Mouse (Mus musculus): ENCODE data around the gene Rxfp3.
"Not testable (repeated sequence)": the region's sequence is repeated elsewhere in the genome, so short reads cannot be mapped to it uniquely, and the experiment has no call there.

Gene Rxfp3

DNA sequence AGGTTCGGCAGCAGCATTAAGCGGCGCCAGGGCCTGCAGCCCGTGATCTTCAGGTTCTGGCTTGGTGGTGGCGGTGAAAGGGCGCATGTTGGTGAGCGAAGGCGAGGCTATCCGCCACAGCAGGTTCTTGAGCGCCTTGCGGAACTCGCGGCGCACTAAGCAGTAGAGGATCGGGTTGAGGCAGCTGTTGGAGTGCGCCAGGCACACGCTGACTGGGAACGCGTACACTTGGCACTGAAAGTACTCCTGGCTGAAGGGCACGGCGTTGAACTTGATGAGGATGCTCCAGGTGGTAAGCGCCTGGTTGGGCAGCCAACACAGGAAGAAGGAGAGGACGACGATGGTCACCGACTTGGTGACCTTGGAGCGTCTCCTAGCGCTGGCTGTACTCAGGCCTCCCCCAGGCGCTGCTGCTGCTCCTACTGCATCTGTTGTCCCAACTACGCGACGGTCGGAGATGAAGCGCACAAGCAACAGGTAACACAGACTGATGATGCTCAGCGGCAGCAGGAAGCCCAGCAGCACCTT lies 1.8 kb downstream of the Rxfp3 start:
- DNase-seq (ENCODE audit: low spot score in 2 of 2): no peak

DNA sequence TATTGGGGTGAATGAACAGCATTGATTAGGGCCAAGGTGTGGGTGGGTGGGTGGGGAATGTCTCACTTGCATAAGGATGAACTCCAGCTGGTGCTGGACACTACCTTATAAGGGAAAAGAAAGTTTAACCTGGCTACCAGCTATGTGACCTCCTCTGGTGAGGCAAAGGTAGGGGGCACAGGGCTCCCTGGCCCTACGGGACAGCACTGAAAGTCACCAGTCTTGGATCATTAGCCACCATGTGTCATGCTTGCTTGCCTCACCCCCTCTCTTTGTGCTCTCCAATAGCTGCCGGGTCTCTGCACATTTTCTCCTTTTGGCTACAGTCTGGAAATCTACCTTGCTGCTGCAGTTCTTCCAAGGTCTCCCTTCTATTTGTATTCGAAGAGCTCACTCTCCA lies 7.6 kb downstream of the Rxfp3 start:
- DNase-seq (ENCODE audit: low spot score in 2 of 2): no peak

- DNase-seq (ENCODE audit: low spot score in 2 of 2): no peak
Measured at GRCm38 (mm10) chr15:11026801-11027561, 10.8 kb downstream of the Rxfp3 start.

GRCm38 (mm10) chr15:11014931-11015330 lies 22.9 kb downstream of the Rxfp3 start:
- no peak for DNase-seq (ENCODE audit: low spot score in 2 of 2)

- no peak for DNase-seq (ENCODE audit: low spot score in 2 of 2)
Measured at GRCm38 (mm10) chr15:11010976-11011548, 26.7 kb downstream of the Rxfp3 start.

DNA sequence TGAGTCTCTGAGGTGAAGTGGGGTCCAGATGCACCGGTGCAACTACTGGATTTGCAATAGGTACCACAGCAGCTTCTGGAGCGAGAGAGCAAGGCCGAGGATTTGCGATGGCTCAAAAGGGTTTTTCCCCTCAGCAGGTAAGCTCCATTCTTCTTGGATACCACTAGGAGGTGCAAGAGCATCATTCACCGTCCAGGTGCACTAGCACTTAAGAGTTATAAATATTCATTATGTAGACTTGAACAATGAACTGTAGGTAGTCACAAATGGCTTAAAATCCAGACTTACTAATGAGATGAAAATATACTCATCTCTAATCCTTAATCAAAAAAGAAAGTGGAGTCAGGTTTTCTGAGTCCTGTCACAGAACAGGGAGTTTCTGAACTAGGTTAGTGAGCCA lies 29.0 kb downstream of the Rxfp3 start:
- DNase-seq (ENCODE audit: low spot score in 2 of 2): no peak

DNA sequence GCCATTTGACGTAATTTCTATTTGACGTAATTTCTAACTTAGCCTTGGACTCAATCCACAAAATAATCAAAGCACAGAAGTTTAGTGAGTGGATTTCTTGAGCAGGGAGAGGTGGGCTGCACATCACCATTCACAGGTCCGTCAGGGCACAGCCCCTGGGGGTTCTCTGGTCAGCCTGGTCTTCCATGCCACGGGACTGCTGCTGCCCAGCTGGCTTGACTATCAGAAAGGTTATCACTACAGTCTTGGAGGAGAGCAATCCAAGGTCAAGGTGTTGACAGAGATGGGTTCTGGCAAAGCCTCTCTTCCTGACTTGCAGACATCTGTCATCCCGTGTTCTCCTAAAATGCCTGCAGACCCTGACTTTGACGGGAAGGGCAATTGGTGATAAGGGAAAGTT lies 33.1 kb downstream of the Rxfp3 start:
- no peak for DNase-seq (ENCODE audit: low spot score in 2 of 2)

DNA sequence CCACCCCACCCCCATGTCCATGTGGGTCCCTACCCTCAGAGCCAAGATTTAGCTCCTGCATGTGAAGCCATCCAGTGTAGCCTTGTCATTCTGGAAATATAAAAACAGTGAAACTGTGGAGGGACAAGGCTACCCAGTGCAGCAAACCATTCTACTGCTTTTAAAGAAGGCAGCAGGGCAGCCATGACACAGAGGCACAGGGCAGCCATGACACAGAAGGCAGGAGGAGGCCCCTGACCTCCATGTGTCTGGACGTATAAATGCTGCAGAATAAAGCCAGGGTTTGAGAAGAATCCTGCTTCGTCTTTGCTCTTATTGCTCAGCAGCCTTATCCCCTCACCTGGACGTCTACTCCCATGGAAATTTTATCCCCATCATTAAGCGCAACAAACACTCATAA lies 34.0 kb downstream of the Rxfp3 start:
- no peak for DNase-seq (ENCODE audit: low spot score in 2 of 2)

DNA sequence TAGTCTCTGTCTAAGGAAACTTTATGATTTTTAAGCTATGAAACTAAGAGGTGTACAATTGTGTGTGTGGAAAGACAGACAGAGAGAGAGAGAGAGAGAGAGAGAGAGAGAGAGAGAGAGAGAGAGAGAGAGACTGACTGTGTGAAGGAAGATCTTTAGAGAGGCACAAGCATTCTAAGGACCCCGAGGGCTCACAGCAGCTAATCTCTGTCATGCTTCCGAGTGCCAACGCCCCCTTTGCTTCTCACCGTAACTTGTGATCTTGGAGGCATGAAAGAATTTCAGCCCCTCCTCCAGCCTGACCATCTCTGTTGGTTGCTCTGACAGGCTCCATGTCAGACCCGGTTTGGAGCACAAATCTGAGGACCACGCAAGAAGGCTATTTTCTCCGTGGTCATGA lies 37.4 kb downstream of the Rxfp3 start, which contains the start of gene Slc45a2:
TSS of gene Slc45a2 (plus strand) at position 301 of the 400 bp plus-strand sequence.
- no peak for DNase-seq (ENCODE audit: low spot score in 2 of 2)

GRCm38 (mm10) chr15:10999832-11000231 lies 38.0 kb downstream of the Rxfp3 start:
- DNase-seq (ENCODE audit: low spot score in 2 of 2): no peak

DNA sequence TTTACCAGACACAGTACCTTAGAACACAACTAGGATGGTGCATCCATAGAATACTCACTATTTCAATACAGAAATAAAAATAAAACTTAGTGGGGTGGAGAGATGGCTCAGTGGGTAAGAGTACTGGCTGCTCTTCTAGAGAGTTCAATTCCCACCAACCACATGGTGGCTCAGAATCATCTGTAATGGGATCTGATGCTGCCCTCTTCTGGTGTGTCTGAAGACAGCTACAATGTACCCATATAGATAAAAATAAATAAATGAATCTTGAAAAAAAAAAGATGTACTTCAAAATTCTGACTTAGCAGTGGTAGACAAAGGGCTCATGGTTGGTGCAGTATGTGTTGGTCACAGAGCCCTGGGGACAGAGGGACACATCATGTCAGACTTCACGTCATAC lies 46.2 kb downstream of the Rxfp3 start:
- no peak for DNase-seq (ENCODE audit: low spot score in 2 of 2)

GRCm38 (mm10) chr15:10990411-10990810 lies 47.4 kb downstream of the Rxfp3 start:
- no peak for DNase-seq (ENCODE audit: low spot score in 2 of 2)

- not testable (repeated sequence) for DNase-seq (ENCODE audit: low spot score in 2 of 2)
Measured at GRCm38 (mm10) chr15:10986477-10986876, 51.3 kb downstream of the Rxfp3 start.

- DNase-seq (ENCODE audit: low spot score in 2 of 2): no peak
Measured at GRCm38 (mm10) chr15:10985756-10986155, 52.0 kb downstream of the Rxfp3 start.
